In genomic region chr11:99047120-99047519, GRCm38 (mm10) we compare ENCODE assay signal across 9 mouse cellular contexts. TPM values are rescaled to one million over a fixed set of nuclear protein-coding genes. Genes with fewer than 3 reads are reported as not detected.
DNase-seq lines count a peak whose midpoint lies in the region; ATAC-seq and TF ChIP-seq lines count a peak whose summit lies in the region.
"Had no signal": no experiment of that assay in that cellular context is flagged by ENCODE, and none has a peak within 500 bp of the region (broad histone marks: within the 10 kb centered on the region; RNA-seq: fewer than 3 reads in every experiment).

No protein-coding gene starts in this region.

- peak; percentile 59 for DNase-seq in ovary, adult 18-20 months (ENCODE audit: low spot score)
- no peak for DNase-seq in ovary, postnatal 10 days (ENCODE audit: low spot score)
- DNase-seq in heart, adult 18-20 months, result peak; percentile 90 to 93
- peak; percentile 73 for DNase-seq in lung, postnatal 36 days
- no peak for DNase-seq in thymus, postnatal 25 days
- DNase-seq in left cerebral cortex, adult 11 months (ENCODE audit: low spot score), result no peak
- no peak for DNase-seq in right cerebral cortex, postnatal 36 days (ENCODE audit: low spot score in 2 of 2)

- 0 out of 2 replicates have a peak, but pooled peaks cover 7% of the 10 kb centered on the region for H3K4me1 ChIP-seq in intestine, postnatal 0 days (replicated peaks; ENCODE audit: control insufficient read depth, insufficient read depth, low read length)

- peaks cover 24% of the 10 kb centered on the region for H3K36me3 ChIP-seq in intestine, postnatal 0 days (ENCODE audit: control insufficient read depth, insufficient read depth)

- peak overlapping the region; percentile 50; the same call in 1 of the 2 replicates for H3K27ac ChIP-seq in intestine, postnatal 0 days (ENCODE audit: low read depth, low read length)
- H3K27ac ChIP-seq: liver, embryonic 15.5 days had no signal

- 43% methylated on average over 5 of the region's 5 CpGs for WGBS in intestine, postnatal 0 days

- no peak for ATAC-seq in intestine, postnatal 0 days

- H3K4me3 ChIP-seq in intestine, postnatal 0 days (ENCODE audit: low read depth, low read length), result no peak overlapping the region
- H3K4me3 ChIP-seq: liver, embryonic 15.5 days had no signal

- no peaks in the 10 kb centered on the region for H3K9me3 ChIP-seq in intestine, postnatal 0 days (ENCODE audit: control insufficient read depth)
- H3K9me3 ChIP-seq: liver, embryonic 15.5 days had no signal

- H3K4me2 ChIP-seq in intestine, postnatal 0 days (replicated peaks; ENCODE audit: low read depth), result no peak overlapping the region
- H3K4me2 ChIP-seq: liver, embryonic 15.5 days had no signal

- H3K27me3 ChIP-seq in intestine, postnatal 0 days (replicated peaks; ENCODE audit: control insufficient read depth, insufficient read depth, low read length), result no peaks in the 10 kb centered on the region

- TF ChIP-seq CTCF in intestine, postnatal 0 days (IDR thresholded peaks at IDR 0.05; ENCODE audit: low read depth), result no peak

- no peak overlapping the region for H3K9ac ChIP-seq in intestine, postnatal 0 days (ENCODE audit: low read depth, low read length)
- H3K9ac ChIP-seq: liver, embryonic 15.5 days had no signal

RNA-seq across cellular contexts. Expression of gene Igfbp4, which starts 6.1 kb away (rescaled TPM):
- 10 to 100 TPM; 82.2 to 94.0 TPM for total RNA-seq in heart, adult 18-20 months (2021)
- polyA plus RNA-seq in intestine, postnatal 0 days (2015; fragmentation: Nextera tagmentation; extraction: Ambion mirVana), result 174 and 176 TPM in 2 replicates

RNA-seq across cellular contexts. Expression of gene Top2a, which starts 23.1 kb away (rescaled TPM):
- 1 to 10 TPM; 1.5 to 1.8 TPM for total RNA-seq in heart, adult 18-20 months (2021)
- 40.9 and 41.8 TPM in 2 replicates for polyA plus RNA-seq in intestine, postnatal 0 days (2015; fragmentation: Nextera tagmentation; extraction: Ambion mirVana)

RNA-seq across cellular contexts. Expression of gene Tns4, which starts 42.0 kb away (rescaled TPM):
- under 1 TPM; 0.07 to 0.18 TPM for total RNA-seq in heart, adult 18-20 months (2021)
- polyA plus RNA-seq in intestine, postnatal 0 days (2015; fragmentation: Nextera tagmentation; extraction: Ambion mirVana), result 0.39 and 0.53 TPM in 2 replicates

Comparison
In these comparisons a context has a peak if more than half of its experiments do, and no peak if none do; other contexts are left out.
1. DNase-seq: peak in ovary, adult 18-20 months (single experiment), heart, adult 18-20 months (2 of 2) and lung, postnatal 36 days (single experiment); none in ovary, postnatal 10 days (single experiment), thymus, postnatal 25 days (single experiment), left cerebral cortex, adult 11 months (single experiment) and right cerebral cortex, postnatal 36 days (0 of 2).